Mouse (Mus musculus): ENCODE results near the gene Rab11fip4.

Gene Rab11fip4

DNA sequence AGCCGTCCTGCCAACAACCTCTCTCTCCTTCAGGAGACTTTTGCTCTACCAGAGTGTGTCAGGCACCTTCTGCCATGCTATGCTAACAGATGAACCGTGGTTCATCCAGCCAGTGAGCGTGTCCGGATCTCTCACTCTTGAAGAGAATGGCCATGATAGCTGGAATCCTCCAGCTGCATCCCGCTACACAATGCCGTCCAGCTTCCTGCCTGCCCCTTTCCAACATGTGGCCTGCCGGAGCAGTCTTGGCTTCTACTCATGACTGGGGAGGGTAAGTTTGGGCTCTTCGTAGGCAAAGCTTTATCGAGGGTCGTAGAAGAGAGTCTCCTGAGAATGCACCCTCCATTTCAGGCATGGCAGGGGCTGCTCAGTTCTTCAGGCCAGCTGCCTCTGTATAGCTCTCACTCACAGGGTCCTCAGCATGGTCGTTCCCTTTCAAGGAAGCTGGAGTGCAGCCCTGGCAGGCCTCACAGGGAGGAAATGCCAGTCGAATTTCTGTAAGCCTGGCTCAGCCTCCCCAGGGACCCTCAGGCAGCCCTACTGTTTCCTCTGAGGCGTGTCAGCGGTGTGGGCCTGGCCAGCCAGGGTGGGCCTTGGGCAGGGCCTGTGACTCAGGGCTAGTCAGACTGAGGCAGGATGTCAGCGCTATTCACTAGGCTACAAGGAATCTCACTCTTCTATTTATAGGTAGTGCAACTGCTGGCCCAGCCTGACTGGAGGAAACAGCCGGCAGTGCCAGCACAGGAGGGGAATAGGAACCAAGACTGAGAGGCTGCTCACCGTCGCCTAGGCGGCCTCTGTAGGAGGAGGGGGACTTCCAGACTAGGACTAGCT lies 147.9 kb downstream of the Rab11fip4 start:
- DNase-seq (ENCODE audit: low spot score): no peak

DNA sequence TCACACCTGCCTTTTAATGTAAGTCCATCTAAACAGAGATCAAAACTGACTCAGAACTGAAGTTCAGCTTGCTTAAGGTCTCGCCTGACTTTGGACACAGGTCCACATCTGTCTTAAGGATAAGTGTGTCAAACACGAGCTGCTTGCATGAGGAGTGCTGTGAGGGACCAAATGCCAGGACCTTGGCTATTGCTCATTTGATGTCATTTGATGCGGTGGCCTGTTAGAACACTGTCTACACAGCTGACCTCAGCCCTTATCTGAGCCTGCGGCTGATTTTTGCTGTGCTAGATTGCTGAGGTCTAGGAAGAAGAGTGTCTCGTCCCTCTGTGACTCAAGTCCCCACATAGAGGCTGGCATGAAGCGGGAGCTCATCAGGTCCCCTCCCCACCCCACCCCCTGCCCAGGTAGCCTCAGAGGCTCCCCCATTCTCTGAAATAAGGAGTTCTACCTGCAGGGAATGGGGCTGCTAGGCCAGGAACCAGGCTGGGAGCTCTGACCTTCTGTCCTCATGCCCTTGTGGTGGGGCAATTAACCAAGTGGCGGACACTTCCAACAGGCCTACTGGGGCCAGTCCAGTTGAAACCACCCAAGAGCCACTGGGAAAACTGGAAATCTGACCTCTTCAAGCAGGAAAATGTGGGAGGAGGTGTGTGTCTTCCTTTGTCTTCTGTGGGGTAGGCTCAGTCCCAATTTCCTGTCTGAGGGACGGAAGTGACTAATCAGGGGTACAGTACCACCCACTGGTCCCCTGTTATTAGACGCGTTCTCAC lies 149.9 kb downstream of the Rab11fip4 start:
- DNase-seq (ENCODE audit: low spot score): no peak

DNA sequence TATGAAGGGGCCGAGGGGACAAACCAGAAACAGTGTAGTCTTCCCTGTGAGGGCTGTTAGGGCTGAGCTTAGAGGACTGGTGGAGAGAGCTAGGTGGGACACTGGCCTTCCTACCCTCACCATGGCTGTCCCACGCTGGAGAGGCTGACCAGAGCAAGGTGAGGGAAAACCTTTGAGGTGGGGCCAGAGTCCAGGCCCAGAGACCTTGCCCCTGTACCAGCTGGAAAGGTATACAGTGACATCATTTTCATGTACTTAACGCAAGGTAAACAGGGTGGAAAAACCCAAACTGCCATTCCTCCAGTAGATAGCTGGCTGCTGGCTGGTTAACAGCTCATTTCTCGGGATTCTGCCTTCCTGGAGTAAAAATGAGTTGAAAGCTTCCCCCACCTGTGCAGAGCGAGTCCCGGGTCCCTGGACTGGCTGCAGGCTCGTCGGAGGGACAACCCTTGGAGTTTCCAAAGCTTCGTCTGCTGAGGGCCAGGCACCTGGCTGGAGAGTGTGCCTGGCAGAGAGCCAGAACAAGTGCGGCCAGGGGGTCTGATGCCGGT lies 155.6 kb downstream of the Rab11fip4 start:
- no peak for DNase-seq (ENCODE audit: low spot score)

All from ovary, postnatal 14 days (tissue).